Mouse (Mus musculus) E14TG2a.4 (cell line): ENCODE measurements around the gene Shbg.

Experiments used
- CTCF ChIP-seq: conservative IDR thresholded peaks from 2 replicates; pipeline ENCODE4 v1.5.1; 2014; ENCODE audit warnings: low read length
- NANOG ChIP-seq: IDR thresholded peaks from 2 replicates; pipeline ENCODE4 v1.6.1; 2014; ENCODE audit warnings: borderline replicate concordance, low read length, mixed read lengths
- POU5F1 ChIP-seq: IDR thresholded peaks from 2 replicates; pipeline ENCODE4 v1.6.1; 2014; ENCODE audit warnings: low read length, borderline replicate concordance

DNA sequence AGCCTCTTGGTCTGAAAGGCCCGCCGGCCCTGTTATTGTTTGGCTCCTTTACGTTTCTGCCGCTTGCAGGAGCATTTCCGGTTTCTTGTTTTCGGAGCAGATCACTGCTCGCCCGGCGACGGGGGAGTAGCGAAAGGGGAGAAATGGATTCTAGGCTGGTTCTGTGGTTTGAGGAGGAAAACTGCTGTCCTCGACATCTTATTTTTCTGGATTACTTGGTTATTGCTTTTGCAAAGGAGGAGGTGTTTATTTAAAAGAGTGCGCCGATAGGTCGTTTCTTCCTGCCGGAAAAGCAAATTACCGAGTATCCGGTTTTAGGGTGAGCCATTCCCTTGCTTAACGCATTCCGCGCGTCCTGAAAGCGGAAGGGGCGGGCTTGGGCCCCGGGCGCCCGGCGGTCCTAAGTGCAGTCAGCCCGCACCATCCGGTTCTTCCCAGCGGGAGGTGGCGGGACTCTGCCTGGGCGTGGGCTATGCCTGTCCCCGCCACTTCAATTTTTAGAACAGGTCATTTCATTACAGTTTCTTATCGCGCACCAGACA lies 36.5 kb downstream of the Shbg start:
- no peak for TF ChIP-seq CTCF
- TF ChIP-seq NANOG: no peak
- no peak for TF ChIP-seq POU5F1
